Mouse (Mus musculus) T-helper 2 cell (primary cell): ENCODE measurements around the gene Olfr93.
"Not testable (repeated sequence)": the region's sequence is repeated elsewhere in the genome, so short reads cannot be mapped to it uniquely, and the experiment has no call there.

Experiments
- in situ Hi-C: fragments of 300-600 bp; cut with MboI, MseI; formaldehyde crosslinking; loops from one replicate; pipeline ENCODE4 v1.15.1; 2025; ENCODE audit warnings: high pct_unique_total_duplicates

Olfr93 gene

DNA sequence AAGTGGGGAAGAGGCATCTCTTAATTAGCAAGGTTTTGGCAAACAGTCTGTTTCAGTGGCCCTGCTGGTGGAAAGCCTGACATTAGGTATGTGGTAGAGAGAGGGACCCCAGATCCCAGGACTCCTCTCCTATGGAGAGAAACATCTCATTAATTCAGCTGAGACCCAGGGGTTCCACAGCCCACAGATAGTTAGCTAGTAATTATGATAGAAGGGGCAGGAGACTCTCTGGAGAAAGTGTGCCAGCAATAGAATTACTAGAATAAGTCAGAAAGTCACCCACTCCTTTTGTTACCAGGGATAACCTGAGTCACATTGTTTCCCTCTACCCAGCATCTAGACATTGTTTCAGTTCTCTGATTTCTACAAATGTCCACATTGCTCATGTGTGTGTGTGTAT lies at the start of gene Olfr93:
TSS of gene Olfr93 (minus strand) at position 101 of the 400 bp plus-strand sequence.
- in situ Hi-C loops: no loop called here

DNA sequence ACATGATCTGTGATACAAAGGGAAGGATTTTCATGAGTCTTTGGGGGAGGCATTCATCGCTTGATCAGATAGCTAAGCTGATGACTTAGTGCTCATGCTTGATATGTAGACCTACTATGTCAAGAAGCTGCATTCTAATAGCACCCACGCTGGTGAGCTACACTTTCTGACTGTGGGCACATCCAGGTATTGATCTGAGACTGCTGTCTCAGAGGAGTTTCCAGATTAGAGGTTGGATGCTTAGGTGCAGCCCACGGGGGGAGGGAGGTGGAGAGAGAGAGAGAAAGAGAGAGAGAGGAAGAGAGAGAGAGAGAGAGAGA lies 42.6 kb upstream of the Olfr93 start:
- in situ Hi-C loops: loop anchor here (5.0 to 10.0 kb wide), 2 partner anchors 132 to 309 kb away; partner anchors contain the start of genes Trim31 and Trim40

DNA sequence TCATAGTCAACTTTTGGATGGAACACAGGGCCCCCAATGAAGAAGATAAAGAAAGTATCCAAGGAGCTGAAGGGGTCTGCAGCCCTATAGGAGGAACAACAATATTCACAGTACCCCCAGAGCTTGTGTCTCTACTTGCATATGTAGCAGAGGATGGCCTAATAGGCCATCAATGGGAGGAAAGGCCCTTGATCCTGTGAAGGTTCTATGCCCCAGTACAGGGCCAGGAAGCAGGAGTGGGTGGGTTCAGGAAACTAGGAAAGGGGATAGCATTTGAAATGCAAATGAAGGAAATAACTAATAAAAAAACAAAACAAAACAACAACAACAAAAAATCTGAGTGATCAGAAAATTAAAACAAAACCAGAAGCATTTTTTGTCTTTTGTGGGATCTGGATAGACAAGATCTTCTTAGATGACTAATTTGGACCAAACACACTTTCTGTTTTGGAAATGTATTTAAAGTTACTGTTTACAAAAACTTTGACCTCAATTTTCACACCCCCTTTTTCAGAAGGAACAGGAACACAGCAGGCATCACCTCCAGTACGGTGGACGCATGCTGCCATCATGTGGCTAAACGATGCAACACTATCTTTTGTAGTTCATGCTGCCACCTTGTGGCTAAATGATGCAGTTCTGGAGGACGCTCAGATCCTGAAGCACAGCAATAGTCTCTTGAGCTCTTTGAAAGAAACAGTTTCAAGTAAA lies 42.1 kb upstream of the Olfr93 start:
- in situ Hi-C loops: loop anchor here (5.0 to 10.0 kb wide), 2 partner anchors 131 to 309 kb away; partner anchors contain the start of genes Trim31 and Trim40

DNA sequence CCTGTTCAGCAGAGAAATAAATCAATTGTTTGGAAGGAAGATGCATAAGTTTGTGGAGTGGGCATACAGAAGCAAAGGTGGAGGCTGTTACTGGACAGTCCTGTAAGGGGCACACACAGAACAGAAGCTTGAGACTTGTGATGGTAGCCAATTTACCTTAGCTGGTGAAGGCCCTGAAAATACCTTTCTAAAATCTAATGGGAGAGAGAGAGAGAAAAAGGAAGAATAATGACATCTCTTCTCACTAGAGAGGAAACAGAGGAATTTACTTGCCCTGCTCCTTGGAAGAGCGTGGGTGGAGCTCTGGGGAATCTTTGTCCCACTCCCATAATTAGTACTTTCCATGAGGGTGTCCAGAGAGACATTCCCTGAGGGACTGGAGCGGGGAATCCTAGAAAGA lies 39.6 kb upstream of the Olfr93 start, which contains the start of gene Olfr94:
TSS of gene Olfr94 (minus strand) at position 101 of the 400 bp plus-strand sequence.
- in situ Hi-C loops: loop anchor here (5.0 to 10.0 kb wide), 2 partner anchors 129 to 306 kb away; partner anchors contain the start of genes Trim31 and Trim40

DNA sequence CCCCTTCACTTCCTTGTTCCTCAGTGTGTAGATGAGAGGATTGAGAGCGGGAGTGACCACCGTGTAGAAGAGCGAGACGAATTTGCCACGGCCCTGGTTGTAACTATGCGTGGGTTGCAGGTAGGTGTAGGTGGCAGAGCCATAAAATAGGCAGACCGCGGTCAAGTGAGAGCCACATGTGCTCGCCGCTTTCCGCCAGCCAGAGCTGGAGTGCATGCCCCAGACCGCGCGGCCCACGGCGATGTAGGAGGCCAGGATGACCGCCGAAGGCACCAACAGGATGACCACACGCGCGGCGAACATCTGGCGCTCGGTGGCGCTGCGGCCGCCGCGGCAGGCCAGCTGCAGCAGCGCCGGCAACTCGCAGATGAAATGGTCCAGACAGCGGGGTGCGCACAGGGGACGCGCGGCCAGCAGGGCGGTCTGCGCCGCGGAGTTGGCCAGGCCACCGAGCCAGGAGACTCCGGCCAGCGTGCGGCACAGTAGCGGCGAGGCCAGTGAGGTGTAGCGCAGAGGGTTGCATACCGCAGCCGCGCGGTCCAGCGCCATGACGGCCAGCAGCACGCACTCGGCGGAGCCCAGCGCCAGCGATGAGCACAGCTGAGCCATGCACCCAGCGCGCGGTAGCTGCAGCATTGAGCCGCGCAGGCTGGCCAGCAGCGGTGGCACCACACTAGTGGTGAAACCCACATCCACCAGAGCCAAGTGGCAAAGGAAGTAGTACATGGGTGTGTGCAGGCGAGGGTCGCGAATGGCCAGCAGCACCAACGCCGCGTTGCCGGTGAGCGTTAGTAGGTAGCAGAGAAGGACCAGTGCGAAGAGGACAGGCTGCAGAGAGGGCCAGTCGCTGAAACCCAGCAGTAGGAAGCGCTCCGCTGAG lies 35.8 kb upstream of the Olfr93 start:
- in situ Hi-C loops: no loop called here

DNA sequence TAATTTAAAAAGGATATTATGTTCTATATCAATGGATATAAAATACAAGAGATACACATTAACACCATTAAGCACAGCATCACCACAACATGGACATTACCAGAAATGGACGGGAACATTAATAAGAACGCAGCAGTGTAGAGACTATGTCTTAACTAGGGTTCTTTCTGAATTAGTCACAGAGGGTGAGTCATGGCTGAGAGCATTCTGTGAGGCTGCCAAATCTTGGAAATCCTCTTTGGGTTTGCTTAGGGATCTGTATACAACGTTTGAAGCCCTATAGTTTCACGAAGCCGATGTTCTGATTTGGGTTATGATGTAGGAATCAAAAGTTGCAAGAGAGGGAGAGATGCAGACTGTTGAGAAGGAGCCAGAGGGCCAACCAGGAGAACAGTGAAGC lies 33.5 kb upstream of the Olfr93 start:
- in situ Hi-C loops: no loop called here

DNA sequence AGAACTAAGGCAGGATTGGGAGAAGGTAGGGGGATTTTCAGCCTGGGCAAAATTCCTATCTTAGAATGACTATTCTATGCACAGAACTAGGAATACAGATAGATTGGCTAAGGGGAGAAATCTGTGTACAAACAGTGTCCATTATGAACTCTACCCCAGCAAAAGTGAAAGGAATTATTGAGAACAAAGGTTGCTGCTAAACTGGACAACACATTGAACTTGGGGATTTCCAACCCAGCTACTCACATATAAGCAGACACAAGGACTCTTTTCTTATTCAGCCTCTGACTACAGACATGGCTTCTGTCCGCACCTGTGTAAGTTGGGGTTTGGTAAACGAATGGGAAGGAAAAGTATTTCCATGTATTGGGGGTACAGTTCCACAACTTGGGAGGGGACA lies 32.4 kb upstream of the Olfr93 start, which contains the start of gene Ubd:
TSS of gene Ubd (plus strand) at position 237 of the 400 bp plus-strand sequence.
- in situ Hi-C loops: no loop called here

DNA sequence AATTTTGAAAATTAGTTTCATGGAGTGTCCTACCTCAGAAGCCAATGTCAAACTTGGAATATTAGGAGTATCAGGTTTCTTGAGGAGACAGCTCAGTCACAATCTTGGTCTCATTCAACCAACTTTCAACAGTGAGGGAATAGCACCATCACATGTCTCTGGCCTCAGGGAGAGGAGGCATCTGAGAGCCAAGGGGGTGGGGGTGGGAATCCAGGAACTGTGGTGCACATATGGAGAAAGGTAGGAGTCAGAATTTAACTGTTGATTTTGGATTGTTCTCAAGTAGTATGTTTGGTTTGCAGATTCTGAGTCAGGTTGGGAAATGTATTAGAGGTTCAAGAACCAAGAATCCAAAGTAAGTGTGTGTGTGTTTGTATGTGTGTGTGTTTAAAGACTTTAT lies 31.7 kb upstream of the Olfr93 start:
- in situ Hi-C loops: no loop called here

DNA sequence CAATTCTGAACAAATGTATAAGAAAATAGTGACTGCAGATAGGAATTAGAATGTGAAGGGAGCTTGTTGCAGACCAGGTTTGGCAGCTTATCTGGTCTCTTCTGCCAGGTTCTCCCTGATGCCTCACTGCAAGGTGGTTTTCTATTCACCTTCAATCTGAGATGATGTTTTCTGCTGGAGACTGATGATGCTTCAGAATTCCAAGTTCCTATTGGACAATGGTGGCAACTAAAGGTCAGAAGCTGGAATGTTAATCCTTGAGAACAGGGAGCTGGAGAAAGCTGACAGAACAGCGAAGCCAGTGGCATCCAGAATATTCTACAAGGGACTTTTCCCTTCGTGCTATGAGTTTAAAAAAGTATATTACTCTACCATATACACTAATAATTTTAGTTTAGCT lies 29.4 kb upstream of the Olfr93 start:
- in situ Hi-C loops: no loop called here

DNA sequence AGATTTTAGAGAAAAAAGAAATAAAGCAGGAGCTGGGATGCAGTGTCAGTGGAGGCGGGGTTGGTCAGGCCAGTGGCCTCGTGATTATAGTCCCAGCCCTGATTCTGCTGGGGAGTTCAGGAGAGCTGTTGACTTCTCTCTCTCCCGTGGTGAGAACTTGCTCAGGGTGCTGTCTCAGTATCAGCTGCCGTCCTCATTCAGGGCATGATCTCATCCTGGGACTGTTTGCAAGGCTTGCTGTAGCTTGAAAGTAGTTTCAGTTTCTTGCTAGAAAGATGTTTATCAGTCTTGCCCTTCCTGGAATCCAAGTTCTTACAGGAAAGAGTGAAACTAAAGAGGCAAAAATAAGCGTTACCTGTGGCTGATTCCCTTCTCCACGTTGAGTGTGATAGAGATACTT lies 24.2 kb upstream of the Olfr93 start:
- in situ Hi-C loops: no loop called here

DNA sequence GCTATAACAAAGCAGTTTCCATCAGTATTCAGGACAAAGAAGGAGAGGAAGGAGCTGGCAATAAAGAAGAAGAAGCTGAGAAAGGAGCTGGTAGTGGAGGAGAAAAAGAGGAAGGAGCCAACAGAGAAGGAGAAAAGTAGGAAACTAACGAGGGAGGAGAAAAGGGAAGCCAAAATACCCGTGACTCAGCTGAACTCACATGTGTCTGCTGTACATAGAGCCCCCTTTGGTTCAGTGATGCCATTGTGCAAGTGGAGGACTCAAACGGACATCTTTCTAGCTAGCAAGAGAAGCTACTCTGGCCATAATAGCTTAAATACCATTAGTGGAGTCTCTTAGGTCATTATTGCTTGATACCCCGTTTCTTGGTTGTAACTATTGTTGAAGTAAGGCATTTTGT lies 29.9 kb downstream of the Olfr93 start:
- in situ Hi-C loops: not testable (repeated sequence)

DNA sequence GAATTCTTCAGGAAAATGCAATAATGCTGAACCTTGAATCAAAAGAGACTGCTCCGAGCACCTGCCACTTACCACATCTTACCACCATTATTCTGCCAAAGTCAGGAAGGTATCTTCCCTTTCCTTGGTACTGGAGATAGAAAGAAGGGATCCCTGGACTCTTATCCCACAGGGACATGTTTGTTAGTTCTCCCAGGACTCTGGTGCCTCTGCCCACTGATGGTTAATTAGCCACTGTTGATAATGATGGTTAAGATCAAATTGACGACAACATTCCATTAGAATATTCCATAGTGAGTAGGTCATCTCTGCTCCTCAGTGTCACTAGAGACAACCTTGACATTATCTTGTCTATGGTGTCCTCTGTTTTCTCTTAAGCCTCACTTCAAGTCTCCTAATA lies 41.3 kb downstream of the Olfr93 start, which contains the start of gene Olfr92:
TSS of gene Olfr92 (minus strand) at position 101 of the 400 bp plus-strand sequence.
- in situ Hi-C loops: no loop called here

DNA sequence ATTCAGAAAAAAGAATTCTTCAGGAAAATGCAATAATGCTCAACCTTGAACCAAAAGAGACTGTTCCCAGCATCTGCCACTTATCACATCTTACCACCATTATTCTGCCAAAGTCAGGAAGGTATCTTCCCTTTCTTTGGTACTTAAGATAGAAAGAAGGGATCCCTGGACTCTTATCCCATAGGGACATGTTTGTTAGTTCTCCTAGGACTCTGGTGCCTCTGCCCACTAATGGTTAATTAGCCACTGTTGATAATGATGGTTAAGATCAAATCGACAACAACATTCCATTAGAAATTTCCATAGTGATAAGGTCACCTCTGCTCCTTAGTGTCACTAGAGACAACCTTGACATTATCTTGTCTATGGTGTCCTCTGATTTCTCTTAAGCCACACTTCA lies 63.1 kb downstream of the Olfr93 start, which contains the start of gene Olfr91:
TSS of gene Olfr91 (minus strand) at position 101 of the 400 bp plus-strand sequence.
- in situ Hi-C loops: no loop called here

DNA sequence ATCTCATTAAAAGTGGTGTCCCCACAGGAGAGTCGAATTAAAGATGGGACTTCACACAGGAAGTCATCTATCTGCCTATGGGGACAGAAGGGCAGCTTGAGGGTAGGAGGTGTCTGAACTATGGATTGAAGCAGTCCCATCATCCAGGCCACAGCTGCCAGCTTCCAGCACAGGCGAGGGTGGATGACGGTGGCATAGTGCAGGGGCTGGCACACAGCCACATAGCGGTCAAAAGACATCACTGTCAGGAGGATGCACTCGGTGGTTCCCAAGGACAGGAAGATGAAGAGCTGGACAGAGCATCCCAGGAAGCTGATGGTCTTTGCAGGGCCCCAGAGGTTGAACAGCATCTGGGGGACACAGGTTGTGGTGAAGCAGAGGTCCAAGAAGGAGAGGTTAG lies 68.0 kb downstream of the Olfr93 start:
- in situ Hi-C loops: no loop called here

DNA sequence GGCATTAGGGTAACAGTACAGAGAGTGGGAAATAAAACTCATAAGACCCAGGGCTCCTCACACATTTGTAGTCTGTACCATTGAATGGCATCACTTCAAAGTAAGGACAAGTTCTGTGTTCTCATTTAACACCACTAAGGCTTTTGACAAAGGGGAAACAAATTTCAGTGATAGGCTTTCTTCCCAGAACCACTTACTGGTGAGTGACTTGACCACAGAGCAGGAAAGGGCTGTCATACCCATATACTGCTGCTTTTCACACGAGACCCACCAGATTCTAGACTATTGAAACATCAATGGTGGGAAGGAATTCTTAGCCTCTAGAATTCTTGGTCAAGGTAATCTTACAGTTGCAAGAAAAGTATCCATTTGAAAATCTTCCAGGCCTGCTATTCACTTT lies 69.1 kb downstream of the Olfr93 start:
- in situ Hi-C loops: no loop called here
